Mouse (Mus musculus): ENCODE results near the gene Ints14. TPM values are rescaled to one million over a fixed set of nuclear protein-coding genes. Genes with fewer than 3 reads are reported as not detected.

The Ints14 gene
- 74.1 and 77.0 TPM in 2 replicates for polyA plus RNA-seq (2014; fragmentation: Nextera tagmentation; extraction: Ambion mirVana)

GRCm38 (mm10) chr9:64960117-64960977, at the start of gene Ints14:
Gene Ints14, plus strand, starts transcription at chr9:64960905.
- peak; percentile 98 for DNase-seq (ENCODE audit: low spot score)
- WGBS: 4% methylated on average over 29 of the region's 29 CpGs
- peak within 1 kb of the TSS; percentile 87 for H3K9ac ChIP-seq (ENCODE audit: low read length)
- no peaks in the 10 kb centered on the region for H3K9me3 ChIP-seq (ENCODE audit: control insufficient read depth, low read length)
- peak within 1 kb of the TSS; percentile 48 for H3K4me2 ChIP-seq (ENCODE audit: low read depth, low read length, severe bottlenecking)
- H3K4me3 ChIP-seq (ENCODE audit: low read depth, low read length): peak within 1 kb of the TSS; percentile 65
- H3K36me3 ChIP-seq (ENCODE audit: control insufficient read depth, insufficient read depth, low read length): peaks cover 3% of the 10 kb centered on the region; the same call in 1 of the 2 replicates
- H3K4me1 ChIP-seq (replicated peaks; ENCODE audit: control insufficient read depth, insufficient read depth, low read length): peaks cover 6% of the 10 kb centered on the region
- ATAC-seq (replicated peaks; ENCODE audit: low FRiP score): peak; percentile 96
- H3K27me3 ChIP-seq (ENCODE audit: control insufficient read depth, insufficient read depth, low read length): no peaks in the 10 kb centered on the region
- H3K27ac ChIP-seq (ENCODE audit: low read depth, low read length): peak within 1 kb of the TSS; percentile 55

- H3K27ac ChIP-seq (ENCODE audit: low read depth, low read length): no peak overlapping the region
- H3K9ac ChIP-seq (ENCODE audit: low read length): no peak overlapping the region
- H3K4me2 ChIP-seq (ENCODE audit: low read depth, low read length, severe bottlenecking): no peak overlapping the region
- no peaks in the 10 kb centered on the region; the same call in 1 of the 2 replicates for H3K36me3 ChIP-seq (ENCODE audit: control insufficient read depth, insufficient read depth, low read length)
- H3K9me3 ChIP-seq (ENCODE audit: control insufficient read depth, low read length): no peaks in the 10 kb centered on the region
- H3K4me1 ChIP-seq (replicated peaks; ENCODE audit: control insufficient read depth, insufficient read depth, low read length): no peaks in the 10 kb centered on the region
- no peak overlapping the region for H3K4me3 ChIP-seq (ENCODE audit: low read depth, low read length)
- ATAC-seq (replicated peaks; ENCODE audit: low FRiP score) (no peak), DNase-seq (ENCODE audit: low spot score) (no peak)
- WGBS: 97% methylated on average over 4 of the region's 4 CpGs
- H3K27me3 ChIP-seq (ENCODE audit: control insufficient read depth, insufficient read depth, low read length): no peaks in the 10 kb centered on the region
Observed at GRCm38 (mm10) chr9:64913406-64913805, 47.3 kb upstream of the Ints14 start.

- 93% methylated on average over 2 of the region's 2 CpGs for WGBS
- Histone ChIP-seq H3K9me3 (ENCODE audit: control insufficient read depth, low read length) (no peaks in the 10 kb centered on the region), H3K4me2 (ENCODE audit: low read depth, low read length, severe bottlenecking) (no peak overlapping the region), H3K36me3 (ENCODE audit: control insufficient read depth, insufficient read depth, low read length) (no peaks in the 10 kb centered on the region; the same call in 1 of the 2 replicates), H3K4me3 (ENCODE audit: low read depth, low read length) (no peak overlapping the region), H3K4me1 (replicated peaks; ENCODE audit: control insufficient read depth, insufficient read depth, low read length) (no peaks in the 10 kb centered on the region), H3K27ac (ENCODE audit: low read depth, low read length) (no peak overlapping the region), H3K27me3 (ENCODE audit: control insufficient read depth, insufficient read depth, low read length) (no peaks in the 10 kb centered on the region), H3K9ac (ENCODE audit: low read length) (no peak overlapping the region)
- ATAC-seq (replicated peaks; ENCODE audit: low FRiP score) (no peak), DNase-seq (ENCODE audit: low spot score) (no peak)
Observed at GRCm38 (mm10) chr9:64913973-64914372, 46.7 kb upstream of the Ints14 start.

- DNase-seq (ENCODE audit: low spot score): no peak
- no peaks in the 10 kb centered on the region for H3K4me1 ChIP-seq (replicated peaks; ENCODE audit: control insufficient read depth, insufficient read depth, low read length)
- no peak for ATAC-seq (replicated peaks; ENCODE audit: low FRiP score)
- no peak overlapping the region for H3K4me2 ChIP-seq (ENCODE audit: low read depth, low read length, severe bottlenecking)
- no peak overlapping the region for H3K9ac ChIP-seq (ENCODE audit: low read length)
- H3K9me3 ChIP-seq (ENCODE audit: control insufficient read depth, low read length): no peaks in the 10 kb centered on the region
- no peaks in the 10 kb centered on the region for H3K27me3 ChIP-seq (ENCODE audit: control insufficient read depth, insufficient read depth, low read length)
- WGBS: 90% methylated on average over 4 of the region's 4 CpGs
- no peak overlapping the region for H3K27ac ChIP-seq (ENCODE audit: low read depth, low read length)
- H3K4me3 ChIP-seq (ENCODE audit: low read depth, low read length): no peak overlapping the region
- H3K36me3 ChIP-seq (ENCODE audit: control insufficient read depth, insufficient read depth, low read length): no peaks in the 10 kb centered on the region; the same call in 1 of the 2 replicates
Observed at GRCm38 (mm10) chr9:64914629-64915028, 46.1 kb upstream of the Ints14 start.

DNA sequence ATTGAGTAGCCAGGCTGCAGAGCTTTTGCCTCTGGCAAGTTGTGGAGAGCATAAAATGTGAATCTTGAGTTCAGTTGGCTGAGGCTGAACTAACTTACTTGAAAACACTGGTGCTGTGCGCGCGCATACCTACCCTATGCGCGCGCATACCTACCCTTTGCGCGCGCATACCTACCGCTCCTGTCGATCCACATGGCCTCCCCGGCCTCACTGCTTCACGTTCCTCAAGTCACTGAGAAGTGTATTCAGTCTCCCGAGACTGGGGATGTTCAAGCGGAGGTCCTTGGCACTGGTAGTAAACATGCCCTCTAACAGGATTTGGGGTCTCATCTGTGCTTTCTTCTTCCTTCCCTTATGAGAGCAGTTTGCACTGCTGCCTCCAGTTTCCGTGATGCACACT, 42.1 kb upstream of the Ints14 start:
- Histone ChIP-seq H3K4me2 (ENCODE audit: low read depth, low read length, severe bottlenecking) (peak overlapping the region; percentile 31), H3K27me3 (ENCODE audit: control insufficient read depth, insufficient read depth, low read length) (no peaks in the 10 kb centered on the region), H3K4me3 (ENCODE audit: low read depth, low read length) (peak overlapping the region; percentile 18), H3K27ac (ENCODE audit: low read depth, low read length) (no peak overlapping the region), H3K36me3 (ENCODE audit: control insufficient read depth, insufficient read depth, low read length) (no peaks in the 10 kb centered on the region), H3K4me1 (replicated peaks; ENCODE audit: control insufficient read depth, insufficient read depth, low read length) (no peaks in the 10 kb centered on the region), H3K9ac (ENCODE audit: low read length) (peak overlapping the region; percentile 9), H3K9me3 (ENCODE audit: control insufficient read depth, low read length) (no peaks in the 10 kb centered on the region)
- 31% methylated on average over 16 of the region's 16 CpGs for WGBS
- no peak for ATAC-seq (replicated peaks; ENCODE audit: low FRiP score)
- DNase-seq (ENCODE audit: low spot score): peak; percentile 75

DNA sequence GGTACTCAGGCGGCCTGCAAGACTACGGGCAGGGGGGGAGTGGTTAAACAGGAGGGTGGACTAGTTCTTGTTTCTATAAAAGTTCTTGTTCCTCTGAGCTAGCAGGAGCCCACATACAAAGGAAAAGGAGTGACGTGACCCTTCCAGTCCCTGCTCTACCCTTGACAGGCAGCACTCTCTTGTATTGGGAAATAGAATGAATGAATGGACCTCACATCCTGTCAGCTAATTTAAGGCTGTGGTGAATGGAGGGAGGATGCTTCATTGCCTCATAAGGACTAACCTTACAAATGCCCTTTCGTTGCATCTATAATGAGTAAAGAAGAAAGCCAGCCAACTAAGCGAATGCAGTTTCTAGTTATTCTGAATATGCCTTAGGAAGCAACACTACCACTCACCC, 34.9 kb upstream of the Ints14 start:
- peak; percentile 47 for DNase-seq (ENCODE audit: low spot score)
- Histone ChIP-seq H3K9ac (ENCODE audit: low read length) (no peak overlapping the region), H3K4me3 (ENCODE audit: low read depth, low read length) (no peak overlapping the region), H3K27ac (ENCODE audit: low read depth, low read length) (no peak overlapping the region), H3K4me2 (ENCODE audit: low read depth, low read length, severe bottlenecking) (no peak overlapping the region), H3K4me1 (replicated peaks; ENCODE audit: control insufficient read depth, insufficient read depth, low read length) (peaks cover 7% of the 10 kb centered on the region; the same call in 1 of the 2 replicates), H3K27me3 (ENCODE audit: control insufficient read depth, insufficient read depth, low read length) (no peaks in the 10 kb centered on the region), H3K9me3 (ENCODE audit: control insufficient read depth, low read length) (no peaks in the 10 kb centered on the region), H3K36me3 (ENCODE audit: control insufficient read depth, insufficient read depth, low read length) (no peaks in the 10 kb centered on the region)
- 0 out of 2 replicates have a peak, but pooled peaks have one; percentile 36 for ATAC-seq (replicated peaks; ENCODE audit: low FRiP score)
- WGBS: 41% methylated on average over 5 of the region's 5 CpGs

- Histone ChIP-seq H3K9me3 (ENCODE audit: control insufficient read depth, low read length) (no peaks in the 10 kb centered on the region), H3K27me3 (ENCODE audit: control insufficient read depth, insufficient read depth, low read length) (no peaks in the 10 kb centered on the region), H3K4me1 (replicated peaks; ENCODE audit: control insufficient read depth, insufficient read depth, low read length) (peaks cover 7% of the 10 kb centered on the region; the same call in 1 of the 2 replicates), H3K9ac (ENCODE audit: low read length) (no peak overlapping the region), H3K27ac (ENCODE audit: low read depth, low read length) (no peak overlapping the region), H3K4me2 (ENCODE audit: low read depth, low read length, severe bottlenecking) (no peak overlapping the region), H3K36me3 (ENCODE audit: control insufficient read depth, insufficient read depth, low read length) (no peaks in the 10 kb centered on the region), H3K4me3 (ENCODE audit: low read depth, low read length) (no peak overlapping the region)
- WGBS: 78% methylated on average over 8 of the region's 8 CpGs
- DNase-seq (ENCODE audit: low spot score) (peak; percentile 44), ATAC-seq (replicated peaks; ENCODE audit: low FRiP score) (no peak)
Observed at GRCm38 (mm10) chr9:64926201-64926991, 34.3 kb upstream of the Ints14 start.

GRCm38 (mm10) chr9:64930256-64930655, 30.4 kb upstream of the Ints14 start:
- no peak overlapping the region for H3K4me3 ChIP-seq (ENCODE audit: low read depth, low read length)
- ATAC-seq (replicated peaks; ENCODE audit: low FRiP score): no peak
- H3K9me3 ChIP-seq (ENCODE audit: control insufficient read depth, low read length): no peaks in the 10 kb centered on the region
- no peak overlapping the region for H3K9ac ChIP-seq (ENCODE audit: low read length)
- peak; percentile 42 for DNase-seq (ENCODE audit: low spot score)
- 86% methylated on average over 4 of the region's 4 CpGs for WGBS
- H3K4me2 ChIP-seq (ENCODE audit: low read depth, low read length, severe bottlenecking): no peak overlapping the region
- H3K27me3 ChIP-seq (ENCODE audit: control insufficient read depth, insufficient read depth, low read length): no peaks in the 10 kb centered on the region
- H3K36me3 ChIP-seq (ENCODE audit: control insufficient read depth, insufficient read depth, low read length): no peaks in the 10 kb centered on the region
- H3K27ac ChIP-seq (ENCODE audit: low read depth, low read length): no peak overlapping the region
- H3K4me1 ChIP-seq (replicated peaks; ENCODE audit: control insufficient read depth, insufficient read depth, low read length): peaks cover 7% of the 10 kb centered on the region; the same call in 1 of the 2 replicates

All from forebrain, embryonic 11.5 days (tissue).